Mouse (Mus musculus): ENCODE data around the gene Adpgk. TPM values are rescaled to one million over a fixed set of nuclear protein-coding genes. Genes with fewer than 3 reads are reported as not detected.

Adpgk gene
- polyA plus RNA-seq, 1 experiment = 59.3 TPM

DNA sequence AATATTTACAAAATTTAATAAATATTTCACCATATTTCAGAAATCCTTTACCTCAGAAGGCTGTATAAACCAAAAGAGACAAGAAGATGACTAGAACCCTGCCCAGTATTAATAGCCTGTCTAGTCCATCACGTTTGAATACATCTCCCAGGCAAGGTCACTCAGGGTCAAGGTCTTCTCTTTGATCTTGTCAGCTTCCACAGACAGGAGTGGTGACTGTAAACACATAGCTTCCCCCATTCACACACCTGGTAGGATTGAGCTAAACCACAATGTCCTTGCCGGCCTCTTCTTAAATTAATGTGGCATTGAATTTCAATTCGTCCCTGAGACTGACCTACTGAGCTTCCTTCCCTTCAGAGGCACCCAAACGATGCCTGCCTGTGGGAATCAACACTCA, 20.3 kb upstream of the Adpgk start:
- no peak overlapping the region for H3K4me3 ChIP-seq (ENCODE audit: insufficient read depth, low read length)
- TF ChIP-seq CTCF (IDR thresholded peaks at IDR 0.05; ENCODE audit: borderline replicate concordance, insufficient read depth, low read length) = no peak
- TF ChIP-seq POLR2A (IDR thresholded peaks at IDR 0.05; ENCODE audit: low read depth, low read length) = no peak
- H3K4me1 ChIP-seq (ENCODE audit: control insufficient read depth, insufficient read depth, low read length) = no peaks in the 10 kb centered on the region
- H3K27ac ChIP-seq (ENCODE audit: insufficient read depth, low read length) = no peak overlapping the region

- TF ChIP-seq POLR2A (IDR thresholded peaks at IDR 0.05; ENCODE audit: low read depth, low read length) = no peak
- no peak for TF ChIP-seq CTCF (IDR thresholded peaks at IDR 0.05; ENCODE audit: borderline replicate concordance, insufficient read depth, low read length)
- H3K27ac ChIP-seq (ENCODE audit: insufficient read depth, low read length) = no peak overlapping the region
- H3K4me1 ChIP-seq (ENCODE audit: control insufficient read depth, insufficient read depth, low read length) = no peaks in the 10 kb centered on the region
- H3K4me3 ChIP-seq (ENCODE audit: insufficient read depth, low read length) = no peak overlapping the region
Observed at GRCm38 (mm10) chr9:59271711-59272110, 19.6 kb upstream of the Adpgk start.

DNA sequence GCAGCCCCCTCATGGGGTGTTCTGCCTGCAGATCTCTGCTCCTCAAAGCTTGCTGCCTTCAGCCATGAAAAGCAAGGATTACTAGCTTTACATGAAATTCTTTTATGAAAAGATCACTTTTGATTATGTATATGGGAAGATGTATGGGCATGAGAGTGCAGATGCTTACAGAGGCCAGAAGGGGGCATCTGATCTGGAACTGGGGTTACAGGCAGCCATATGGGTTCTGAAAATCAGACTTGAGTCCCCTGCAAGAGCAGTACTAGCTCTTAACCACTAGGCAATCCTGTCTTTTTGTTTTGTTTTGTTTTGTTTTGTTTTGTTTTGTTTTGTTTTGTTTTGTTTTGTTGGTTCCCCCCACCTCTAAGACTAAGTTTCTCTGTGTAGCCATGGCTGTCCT, 18.2 kb upstream of the Adpgk start:
- H3K27ac ChIP-seq (ENCODE audit: insufficient read depth, low read length) = no peak overlapping the region
- H3K4me3 ChIP-seq (ENCODE audit: insufficient read depth, low read length) = no peak overlapping the region
- TF ChIP-seq CTCF (IDR thresholded peaks at IDR 0.05; ENCODE audit: borderline replicate concordance, insufficient read depth, low read length) = no peak
- TF ChIP-seq POLR2A (IDR thresholded peaks at IDR 0.05; ENCODE audit: low read depth, low read length) = no peak
- H3K4me1 ChIP-seq (ENCODE audit: control insufficient read depth, insufficient read depth, low read length) = no peaks in the 10 kb centered on the region

DNA sequence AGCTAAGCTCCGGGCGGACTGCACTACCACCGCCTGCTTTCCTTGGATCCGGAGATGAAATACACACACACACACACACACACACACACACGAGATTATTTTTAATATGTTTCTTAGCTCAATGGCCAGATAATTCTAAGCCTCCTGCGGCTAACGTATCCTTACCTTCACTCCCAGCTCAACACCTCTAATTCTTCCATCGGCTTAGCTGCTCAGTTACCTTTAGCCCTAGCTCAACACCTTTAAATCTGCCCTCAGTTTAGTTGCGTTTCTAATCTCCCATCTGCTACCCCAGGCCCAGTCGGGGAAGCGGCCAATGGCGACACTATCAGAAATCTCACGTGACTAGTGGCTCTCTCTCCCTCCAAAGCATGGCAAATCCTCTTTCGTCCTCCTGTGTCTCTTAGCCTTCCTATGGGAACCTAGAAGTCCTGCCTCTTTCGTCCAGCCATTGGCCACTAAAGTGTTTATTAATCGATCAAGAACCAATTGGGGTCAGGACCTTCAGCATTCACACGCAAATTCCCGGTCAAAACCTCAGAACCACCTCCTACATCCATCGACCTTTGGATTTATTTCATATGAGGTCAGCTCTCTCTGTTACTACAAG, 16.4 kb upstream of the Adpgk start:
- H3K27ac ChIP-seq (ENCODE audit: insufficient read depth, low read length) = no peak overlapping the region
- no peaks in the 10 kb centered on the region for H3K4me1 ChIP-seq (ENCODE audit: control insufficient read depth, insufficient read depth, low read length)
- H3K4me3 ChIP-seq (ENCODE audit: insufficient read depth, low read length) = no peak overlapping the region
- TF ChIP-seq CTCF (IDR thresholded peaks at IDR 0.05; ENCODE audit: borderline replicate concordance, insufficient read depth, low read length) (no peak), POLR2A (IDR thresholded peaks at IDR 0.05; ENCODE audit: low read depth, low read length) (no peak)

DNA sequence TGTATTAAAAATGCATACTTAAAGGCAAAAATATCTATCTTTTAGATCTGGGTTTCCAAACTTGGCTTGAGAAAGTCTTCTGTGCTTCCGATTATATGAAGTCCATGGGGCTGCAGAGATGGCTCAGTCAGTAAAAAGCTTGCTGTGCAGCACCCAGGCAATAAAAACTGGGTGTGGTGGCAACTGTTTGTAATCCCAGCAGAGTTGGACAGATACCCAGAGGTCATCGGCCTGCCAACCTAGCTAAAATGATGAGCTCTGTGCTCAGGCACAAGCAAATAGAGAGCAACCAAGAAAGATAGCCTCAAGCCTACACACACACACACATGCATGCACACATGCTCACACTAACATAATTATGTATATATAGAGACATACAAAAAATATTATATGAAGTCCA, 13.2 kb upstream of the Adpgk start:
- Histone ChIP-seq H3K27ac (ENCODE audit: insufficient read depth, low read length) (no peak overlapping the region), H3K4me3 (ENCODE audit: insufficient read depth, low read length) (no peak overlapping the region), H3K4me1 (ENCODE audit: control insufficient read depth, insufficient read depth, low read length) (no peaks in the 10 kb centered on the region)
- TF ChIP-seq CTCF (IDR thresholded peaks at IDR 0.05; ENCODE audit: borderline replicate concordance, insufficient read depth, low read length) = no peak
- TF ChIP-seq POLR2A (IDR thresholded peaks at IDR 0.05; ENCODE audit: low read depth, low read length) = no peak

GRCm38 (mm10) chr9:59278694-59279093, 12.7 kb upstream of the Adpgk start:
- H3K4me3 ChIP-seq (ENCODE audit: insufficient read depth, low read length) = no peak overlapping the region
- TF ChIP-seq CTCF (IDR thresholded peaks at IDR 0.05; ENCODE audit: borderline replicate concordance, insufficient read depth, low read length) = no peak
- TF ChIP-seq POLR2A (IDR thresholded peaks at IDR 0.05; ENCODE audit: low read depth, low read length) = no peak
- no peak overlapping the region for H3K27ac ChIP-seq (ENCODE audit: insufficient read depth, low read length)
- no peaks in the 10 kb centered on the region for H3K4me1 ChIP-seq (ENCODE audit: control insufficient read depth, insufficient read depth, low read length)

DNA sequence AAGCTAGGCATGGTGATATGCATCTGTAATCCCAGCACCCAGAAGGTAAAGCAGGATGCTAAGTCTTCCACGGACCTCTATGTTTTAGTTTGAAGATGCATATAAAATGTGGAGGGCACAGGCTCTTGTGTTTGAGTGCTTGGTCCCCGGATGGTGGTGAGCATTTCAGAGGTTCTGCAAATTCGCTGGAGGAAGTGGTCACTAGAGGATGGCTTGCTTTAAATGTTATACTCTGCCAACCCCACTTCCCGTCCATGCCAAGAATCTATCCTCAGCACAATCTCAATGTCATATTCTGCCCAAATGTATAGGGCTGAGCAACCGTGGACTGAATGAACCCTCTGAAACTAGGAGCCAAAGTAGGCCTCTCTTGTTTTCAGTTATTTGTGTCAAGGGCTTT, 10.5 kb upstream of the Adpgk start:
- Histone ChIP-seq H3K27ac (ENCODE audit: insufficient read depth, low read length) (no peak overlapping the region), H3K4me1 (ENCODE audit: control insufficient read depth, insufficient read depth, low read length) (0 out of 2 replicates have a peak, but pooled peaks cover 4% of the 10 kb centered on the region), H3K4me3 (ENCODE audit: insufficient read depth, low read length) (no peak overlapping the region)
- TF ChIP-seq CTCF (IDR thresholded peaks at IDR 0.05; ENCODE audit: borderline replicate concordance, insufficient read depth, low read length) (no peak), POLR2A (IDR thresholded peaks at IDR 0.05; ENCODE audit: low read depth, low read length) (no peak)

DNA sequence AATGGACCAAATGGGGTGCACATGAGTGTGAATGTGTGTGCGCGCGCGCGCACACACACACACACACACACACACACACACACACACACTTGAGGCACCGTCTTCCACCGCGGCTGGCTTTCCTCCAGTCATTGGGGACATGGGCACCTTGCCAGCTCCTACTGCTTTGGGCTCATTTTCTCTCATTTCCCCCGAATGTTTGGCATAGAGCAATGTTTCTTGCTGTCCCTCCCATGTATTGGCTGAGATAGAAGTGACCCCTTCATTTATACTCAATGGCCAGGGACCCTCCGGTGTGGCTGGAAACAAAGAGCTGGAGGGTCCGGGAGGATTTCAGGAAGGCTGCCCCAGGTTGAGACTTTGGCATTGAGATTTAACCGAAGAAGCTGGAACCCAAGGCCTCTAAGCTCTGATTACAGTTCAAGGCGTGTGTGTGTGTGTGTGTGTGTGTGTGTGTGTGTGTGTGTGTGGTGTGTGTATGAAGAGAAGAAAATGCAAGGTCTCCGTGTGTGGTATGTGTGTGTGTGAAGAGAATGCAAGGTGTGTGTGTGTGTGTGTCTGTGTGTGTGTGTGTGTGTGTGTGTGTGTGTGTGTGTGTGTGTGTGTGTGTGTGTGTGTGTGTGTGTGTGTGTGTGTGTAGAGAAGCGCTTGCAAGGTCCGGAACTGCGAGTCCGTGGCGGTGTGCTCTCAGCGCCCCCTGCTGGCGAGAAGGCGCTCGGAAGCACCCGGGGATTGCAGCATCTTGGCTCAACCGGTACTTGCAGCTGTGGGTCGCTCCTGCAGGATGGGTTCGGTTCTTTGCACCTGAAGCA, 9.3 kb upstream of the Adpgk start:
- Histone ChIP-seq H3K4me3 (ENCODE audit: insufficient read depth, low read length) (0 out of 2 replicates have a peak overlapping the region, but pooled peaks have one; percentile 0), H3K27ac (ENCODE audit: insufficient read depth, low read length) (no peak overlapping the region), H3K4me1 (ENCODE audit: control insufficient read depth, insufficient read depth, low read length) (0 out of 2 replicates have a peak, but pooled peaks cover 4% of the 10 kb centered on the region)
- TF ChIP-seq CTCF (IDR thresholded peaks at IDR 0.05; ENCODE audit: borderline replicate concordance, insufficient read depth, low read length) (peak; percentile 84), POLR2A (IDR thresholded peaks at IDR 0.05; ENCODE audit: low read depth, low read length) (no peak)

DNA sequence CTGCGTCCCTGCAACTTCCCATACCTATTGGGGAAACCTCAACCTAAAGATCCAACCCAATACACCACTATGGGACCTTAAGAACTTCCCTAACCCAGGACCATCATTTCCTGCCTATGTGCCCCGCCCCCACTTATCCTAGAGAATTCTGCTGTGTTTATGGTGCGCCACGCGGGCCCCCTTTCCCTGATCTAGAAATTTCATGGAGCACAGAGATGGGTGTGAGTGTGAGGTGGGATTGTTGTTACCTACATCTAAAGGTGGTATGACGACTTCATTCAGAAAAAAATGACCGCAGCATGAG, 8.7 kb upstream of the Adpgk start:
- 0 out of 2 replicates have a peak overlapping the region, but pooled peaks have one; percentile 0 for H3K4me3 ChIP-seq (ENCODE audit: insufficient read depth, low read length)
- no peak overlapping the region for H3K27ac ChIP-seq (ENCODE audit: insufficient read depth, low read length)
- TF ChIP-seq CTCF (IDR thresholded peaks at IDR 0.05; ENCODE audit: borderline replicate concordance, insufficient read depth, low read length) (no peak), POLR2A (IDR thresholded peaks at IDR 0.05; ENCODE audit: low read depth, low read length) (no peak)
- 0 out of 2 replicates have a peak, but pooled peaks cover 4% of the 10 kb centered on the region for H3K4me1 ChIP-seq (ENCODE audit: control insufficient read depth, insufficient read depth, low read length)

GRCm38 (mm10) chr9:59285614-59286013, 5.7 kb upstream of the Adpgk start:
- Histone ChIP-seq H3K4me1 (ENCODE audit: control insufficient read depth, insufficient read depth, low read length) (0 out of 2 replicates have a peak, but pooled peaks cover 6% of the 10 kb centered on the region), H3K27ac (ENCODE audit: insufficient read depth, low read length) (no peak overlapping the region), H3K4me3 (ENCODE audit: insufficient read depth, low read length) (no peak overlapping the region)
- TF ChIP-seq CTCF (IDR thresholded peaks at IDR 0.05; ENCODE audit: borderline replicate concordance, insufficient read depth, low read length) = no peak
- no peak for TF ChIP-seq POLR2A (IDR thresholded peaks at IDR 0.05; ENCODE audit: low read depth, low read length)
